18 mouse cellular contexts compared by ENCODE assay signal in genomic region chr1:88297480-88298258, GRCm38 (mm10). TPM values are rescaled to one million over a fixed set of nuclear protein-coding genes. Genes with fewer than 3 reads are reported as not detected.
A peak's percentile ranks its signal among the peaks of the same experiment; 100 is the strongest.
DNase-seq lines count a peak whose midpoint lies in the region; ATAC-seq and TF ChIP-seq lines count a peak whose summit lies in the region.
"Had no signal": no experiment of that assay in that cellular context is flagged by ENCODE, and none has a peak within 500 bp of the region (broad histone marks: within the 10 kb centered on the region; RNA-seq: fewer than 3 reads in every experiment).

No protein-coding gene starts in this region.

- peak; percentile 15; the same call in 1 of the 2 replicates for ATAC-seq in heart, embryonic 12.5 days (ENCODE audit: insufficient number of reproducible peaks, low FRiP score)
- ATAC-seq: lung, postnatal 0 days had no signal

- no peak for TF ChIP-seq CTCF in brain, embryonic 14.5 days (IDR thresholded peaks at IDR 0.05; ENCODE audit: borderline replicate concordance, extremely low read depth, insufficient read depth, insufficient read length)

- TF ChIP-seq POLR2A in brain, embryonic 14.5 days (IDR thresholded peaks at IDR 0.05; ENCODE audit: borderline replicate concordance, extremely low read depth, insufficient read depth, insufficient read length, poor library complexity, severe bottlenecking), result no peak

- H3K4me2 ChIP-seq in heart, embryonic 12.5 days, result no peak overlapping the region
- H3K4me2 ChIP-seq: kidney, embryonic 15.5 days; limb, embryonic 13.5 days; stomach, embryonic 15.5 days had no signal

- H3K9me3 ChIP-seq in heart, embryonic 12.5 days (replicated peaks), result peaks cover 65% of the 10 kb centered on the region
- H3K9me3 ChIP-seq: stomach, embryonic 15.5 days had no signal

- H3K27ac ChIP-seq in heart, embryonic 12.5 days (ENCODE audit: poor library complexity, severe bottlenecking), result no peak overlapping the region
- H3K27ac ChIP-seq: kidney, embryonic 15.5 days; limb, embryonic 13.5 days; stomach, embryonic 15.5 days had no signal

- no peaks in the 10 kb centered on the region for H3K4me1 ChIP-seq in heart, embryonic 12.5 days (replicated peaks)
- H3K4me1 ChIP-seq: kidney, embryonic 15.5 days; limb, embryonic 13.5 days; stomach, embryonic 15.5 days had no signal

- no peak overlapping the region for H3K4me3 ChIP-seq in heart, embryonic 12.5 days
- H3K4me3 ChIP-seq: erythroblast, embryonic 14.5 days; kidney, embryonic 15.5 days; limb, embryonic 13.5 days; stomach, embryonic 15.5 days had no signal

- no peaks in the 10 kb centered on the region for H3K36me3 ChIP-seq in heart, embryonic 12.5 days
- H3K36me3 ChIP-seq: kidney, embryonic 15.5 days; limb, embryonic 13.5 days; stomach, embryonic 15.5 days had no signal

- no peak for DNase-seq in heart, adult 9 months (ENCODE audit: low spot score in 2 of 2)
- DNase-seq in lung, postnatal 25 days (ENCODE audit: low spot score), result peak; percentile 1
- no peak for DNase-seq in lung, postnatal 36 days
- DNase-seq in brain, embryonic 14.5 days (ENCODE audit: low read depth), result peak; percentile 8
- DNase-seq in naive thymus-derived CD4-positive, alpha-beta T cell, adult 2 months (ENCODE audit: low read depth), result peak; percentile 6
- DNase-seq in left cerebral cortex, adult 11 months (ENCODE audit: low spot score), result no peak
- no peak for DNase-seq in frontal cortex, postnatal 10 days (ENCODE audit: low spot score in 2 of 2)
- DNase-seq: adrenal gland, postnatal 10 days; layer of hippocampus, postnatal 36 days; midbrain, embryonic 14.5 days; right cerebral cortex, postnatal 14 days; thymus, postnatal 4 days had no signal

- 57% methylated on average over 7 of the region's 7 CpGs for WGBS in heart, embryonic 12.5 days

- no peak overlapping the region for H3K9ac ChIP-seq in heart, embryonic 12.5 days
- H3K9ac ChIP-seq: kidney, embryonic 15.5 days; limb, embryonic 13.5 days; stomach, embryonic 15.5 days had no signal

- H3K27me3 ChIP-seq in heart, embryonic 12.5 days (replicated peaks), result no peaks in the 10 kb centered on the region
- H3K27me3 ChIP-seq: kidney, embryonic 15.5 days; limb, embryonic 13.5 days; stomach, embryonic 15.5 days had no signal

RNA-seq across cellular contexts. Expression of gene Trpm8, which starts 20.2 kb away (rescaled TPM):
- polyA plus RNA-seq in heart, embryonic 12.5 days (2016; fragmentation: Nextera tagmentation; extraction: Ambion mirVana), result 0.05 TPM in 1 of 2 replicates, not detected in the other
- 0.10 TPM in 2 replicates for polyA plus RNA-seq in brain, embryonic 14.5 days (2012; rRNA removed)
- polyA plus RNA-seq: erythroblast, embryonic 14.5 days; kidney, embryonic 15.5 days; limb, embryonic 13.5 days; lung, postnatal 0 days; stomach, embryonic 15.5 days had no signal

RNA-seq across cellular contexts. Expression of gene Hjurp, which starts 20.2 kb away (rescaled TPM):
- 141 TPM in 2 replicates for polyA plus RNA-seq in heart, embryonic 12.5 days (2016; fragmentation: Nextera tagmentation; extraction: Ambion mirVana)
- polyA plus RNA-seq in brain, embryonic 14.5 days (2012; rRNA removed), result 140 and 179 TPM in 2 replicates

Comparison
In these comparisons a context has a peak if more than half of its experiments do, and no peak if none do; other contexts are left out.
1. DNase-seq: peak in lung, postnatal 25 days (single experiment), brain, embryonic 14.5 days (single experiment) and naive thymus-derived CD4-positive, alpha-beta T cell, adult 2 months (single experiment); none in heart, adult 9 months (0 of 2), lung, postnatal 36 days (single experiment), left cerebral cortex, adult 11 months (single experiment) and frontal cortex, postnatal 10 days (0 of 2).